Mouse (Mus musculus) layer of hippocampus, postnatal 25 days (tissue): ENCODE measurements at regions not wholly inside any gene's neighbourhood (a gene's known extent, or its start where the extent isn't known, plus 50 kb on each side); places are given as distances from the start of the nearest gene placed in this dataset.

Source experiments
- DNase-seq, 2 experiments: peaks; one replicate each; pipeline ENCODE4 v3.0.0; 2022; ENCODE audit warnings: mixed read lengths in 2 of 2, low spot score in 1 of 2; ENCODE audit errors: extremely low spot score in 1 of 2

- DNase-seq: no peak
Observed at GRCm38 (mm10) chr2:124933876-124934275, 134.0 kb upstream of the Slc24a5 start.

GRCm38 (mm10) chr2:124948263-124948781 lies 119.6 kb upstream of the Slc24a5 start:
- DNase-seq: no peak

GRCm38 (mm10) chr2:124948812-124949211 lies 119.1 kb upstream of the Slc24a5 start:
- no peak for DNase-seq

GRCm38 (mm10) chr2:124952212-124952611 lies 115.7 kb upstream of the Slc24a5 start:
- DNase-seq: no peak

GRCm38 (mm10) chr2:124953015-124953414 lies 114.9 kb upstream of the Slc24a5 start:
- no peak for DNase-seq

- no peak for DNase-seq
Observed at GRCm38 (mm10) chr2:124955843-124956242, 112.1 kb upstream of the Slc24a5 start.

GRCm38 (mm10) chr2:124959431-124959830 lies 108.5 kb upstream of the Slc24a5 start:
- DNase-seq: no peak

GRCm38 (mm10) chr2:124971826-124972749 lies 95.8 kb upstream of the Slc24a5 start:
- no peak for DNase-seq

GRCm38 (mm10) chr2:124975106-124975505 lies 92.8 kb upstream of the Slc24a5 start:
- no peak for DNase-seq

- DNase-seq: no peak
Observed at GRCm38 (mm10) chr2:124990976-124991375, 76.9 kb upstream of the Slc24a5 start.

GRCm38 (mm10) chr2:125015007-125015406 lies 52.9 kb upstream of the Slc24a5 start:
- no peak for DNase-seq

- no peak for DNase-seq
Observed at GRCm38 (mm10) chr2:125016946-125017345, 51.0 kb upstream of the Slc24a5 start.
